Mouse (Mus musculus) mouse trophoblast stem cell (cell line): ENCODE measurements around the gene Ramp2.

ENCODE experiments used
- in situ Hi-C, 2 experiments: fragments of 300-500 bp; cut with MseI, MboI; formaldehyde crosslinking; loops; 2 replicates in 1 of 2; 3 replicates in 1 of 2; pipeline ENCODE4 v1.15.1; 2025

Gene Ramp2

GRCm38 (mm10) chr11:101234124-101234523, 11.7 kb upstream of the Ramp2 start:
- in situ Hi-C loops, result no loop called here

GRCm38 (mm10) chr11:101235429-101235828, 10.4 kb upstream of the Ramp2 start:
- in situ Hi-C loops, result no loop called here

- in situ Hi-C loops, result no loop called here
These were observed 9.0 kb upstream of the Ramp2 start for GRCm38 (mm10) chr11:101236782-101237181.

GRCm38 (mm10) chr11:101238071-101238647, 7.7 kb upstream of the Ramp2 start:
- in situ Hi-C loops, result no loop called here

GRCm38 (mm10) chr11:101245071-101245470, 757 bp upstream of the Ramp2 start:
- in situ Hi-C loops, result loop anchor here (5.0 kb wide), 1 partner anchor 33 kb away; no protein-coding TSS in a partner anchor

GRCm38 (mm10) chr11:101246702-101247012, 829 bp downstream of the Ramp2 start:
- in situ Hi-C loops, result loop anchor here (5.0 kb wide), 1 partner anchor 34 kb away; no protein-coding TSS in a partner anchor

GRCm38 (mm10) chr11:101247521-101248030, 1.7 kb downstream of the Ramp2 start:
- in situ Hi-C loops, result loop anchor here (5.0 kb wide), 1 partner anchor 35 kb away; no protein-coding TSS in a partner anchor

- in situ Hi-C loops, result loop anchor here (5.0 kb wide), 1 partner anchor 36 kb away; no protein-coding TSS in a partner anchor
These were observed 2.6 kb downstream of the Ramp2 start for GRCm38 (mm10) chr11:101248258-101248994.

GRCm38 (mm10) chr11:101251031-101251430, 5.2 kb downstream of the Ramp2 start:
- in situ Hi-C loops, result no loop called here

- in situ Hi-C loops, result no loop called here
These were observed 7.1 kb downstream of the Ramp2 start for GRCm38 (mm10) chr11:101252941-101253340.

- in situ Hi-C loops, result no loop called here
These were observed 8.0 kb downstream of the Ramp2 start, which contains the start of gene Vps25 for GRCm38 (mm10) chr11:101253613-101254389. TSS of gene Vps25 (plus strand) at chr11:101253707.

GRCm38 (mm10) chr11:101255826-101256775, 10.3 kb downstream of the Ramp2 start:
- in situ Hi-C loops, result no loop called here

- in situ Hi-C loops, result no loop called here
These were observed 13.5 kb downstream of the Ramp2 start for GRCm38 (mm10) chr11:101259261-101259712.

GRCm38 (mm10) chr11:101259948-101260825, 14.4 kb downstream of the Ramp2 start, which contains the start of gene Wnk4:
TSS of gene Wnk4 (plus strand) at chr11:101260567.
- in situ Hi-C loops, result no loop called here

GRCm38 (mm10) chr11:101260826-101261380, 15.1 kb downstream of the Ramp2 start:
- in situ Hi-C loops, result no loop called here

- in situ Hi-C loops, result no loop called here
These were observed 16.6 kb downstream of the Ramp2 start for GRCm38 (mm10) chr11:101262272-101262967.

- in situ Hi-C loops, result no loop called here
These were observed 17.5 kb downstream of the Ramp2 start for GRCm38 (mm10) chr11:101263138-101263988.

- in situ Hi-C loops, result no loop called here
These were observed 18.1 kb downstream of the Ramp2 start for GRCm38 (mm10) chr11:101263989-101264280.
